12 mouse cellular contexts compared by ENCODE assay signal in the genomic region with DNA sequence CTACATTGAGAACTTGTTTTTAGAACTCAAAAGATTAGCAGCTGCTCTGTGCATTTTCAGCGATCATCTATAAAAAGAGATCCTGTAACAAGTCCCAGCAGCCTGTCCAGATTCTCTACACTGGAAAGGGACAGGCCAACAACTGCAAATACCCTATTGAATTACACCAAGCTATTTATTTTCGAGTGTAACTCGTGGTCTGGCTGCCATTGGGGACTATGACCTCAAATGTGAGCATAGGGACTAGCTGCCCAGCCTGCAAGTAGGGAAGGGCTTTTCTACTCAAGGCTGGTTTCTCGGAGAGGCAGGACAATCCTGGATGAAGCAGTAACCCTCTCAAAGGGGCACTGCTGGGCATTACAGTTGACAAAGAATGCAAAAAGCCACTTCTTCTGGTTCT. TPM values are rescaled to one million over a fixed set of nuclear protein-coding genes. Genes with fewer than 3 reads are reported as not detected.
DNase-seq lines count a peak whose midpoint lies in the region.
"Had no signal": no experiment of that assay in that cellular context is flagged by ENCODE, and none has a peak within 500 bp of the region (broad histone marks: within the 10 kb centered on the region; RNA-seq: fewer than 3 reads in every experiment).

No protein-coding gene starts in this region.

- DNase-seq in gastrocnemius, adult 18-20 months (ENCODE audit: low spot score): peak; percentile 72
- DNase-seq in gastrocnemius, postnatal 10 days: no peak
- DNase-seq in heart, adult 8-10 months (ENCODE audit: low spot score): peak; percentile 26
- no peak for DNase-seq in heart, postnatal 36 days
- DNase-seq in gastrocnemius, postnatal 25 days: peak; percentile 40
- no peak for DNase-seq in lung, postnatal 10 days
- DNase-seq: adrenal gland, adult 8-10 months; cerebellum, adult 11 months; cerebellum, adult 8-10 months; cerebellum, postnatal 14 days; embryo, embryonic 11 days; kidney, adult 11 months had no signal

- intact Hi-C loops in heart, postnatal 36 days (cut with DNase I): no loop called here

RNA-seq across cellular contexts. Expression of a gene that starts 35.8 kb away (rescaled TPM):
- total RNA-seq in gastrocnemius, adult 18-20 months (2021): 1 to 10 TPM; 5.0 TPM
- total RNA-seq in gastrocnemius, postnatal 10 days (2021): 1 to 10 TPM; 3.8 to 4.1 TPM
- total RNA-seq in heart, adult 8-10 months (2022): 1 to 10 TPM; 2.8 to 4.5 (median 3.5) TPM
- 1 to 10 TPM; 2.6 to 3.2 TPM for total RNA-seq in heart, postnatal 36 days (2021)
- total RNA-seq in gastrocnemius, postnatal 25 days (2021): 1 to 10 TPM; 3.6 to 4.7 TPM

Comparison
In these comparisons a context has a peak if more than half of its experiments do, and no peak if none do; other contexts are left out.
1. DNase-seq: peak in gastrocnemius, adult 18-20 months (single experiment), heart, adult 8-10 months (single experiment) and gastrocnemius, postnatal 25 days (single experiment); none in gastrocnemius, postnatal 10 days (single experiment), heart, postnatal 36 days (0 of 2) and lung, postnatal 10 days (single experiment).